Mouse (Mus musculus) neural tube, embryonic 13.5 days (tissue): ENCODE results near the gene Efemp1. TPM values are rescaled to one million over a fixed set of nuclear protein-coding genes. Genes with fewer than 3 reads are reported as not detected.

Experiments used
- ATAC-seq: fragments of 200-750 bp; cut with Nextera tagmentation; 2 replicates; pipeline ENCODE4 v1.8.0; 2017; ENCODE audit warnings: low read depth, mild to moderate bottlenecking, moderate TSS enrichment, moderate library complexity
- H3K27ac ChIP-seq: fragments of 300-500 bp; sonication (generic); replicated peaks from 2 replicates; pipeline ENCODE4 v1.5.1; 2015; ENCODE audit warnings: moderate library complexity, mild to moderate bottlenecking, inconsistent platforms
- H3K27me3 ChIP-seq: fragments of 300-500 bp; sonication (generic); 2 replicates; pipeline ENCODE4 v1.6.1; 2015; ENCODE audit warnings: mild to moderate bottlenecking, inconsistent platforms
- H3K36me3 ChIP-seq: fragments of 300-500 bp; sonication (generic); 2 replicates; pipeline ENCODE4 v1.6.1; 2015; ENCODE audit warnings: mild to moderate bottlenecking, inconsistent platforms
- H3K4me1 ChIP-seq: fragments of 300-500 bp; sonication (generic); replicated peaks from 2 replicates; pipeline ENCODE4 v1.6.1; 2015; ENCODE audit warnings: inconsistent platforms
- H3K4me2 ChIP-seq: fragments of 300-500 bp; sonication (generic); 2 replicates; pipeline ENCODE4 v1.6.1; 2015; ENCODE audit warnings: inconsistent platforms, mild to moderate bottlenecking, moderate library complexity
- H3K4me3 ChIP-seq: fragments of 300-500 bp; sonication (generic); 2 replicates; pipeline ENCODE4 v1.5.1; 2015; ENCODE audit warnings: mild to moderate bottlenecking, inconsistent platforms
- H3K9ac ChIP-seq: fragments of 300-500 bp; sonication (generic); 2 replicates; pipeline ENCODE4 v1.6.1; 2015; ENCODE audit warnings: moderate library complexity, mild to moderate bottlenecking, inconsistent platforms
- H3K9me3 ChIP-seq: fragments of 300-500 bp; sonication (generic); 2 replicates; pipeline ENCODE4 v1.6.1; 2016; ENCODE audit warnings: inconsistent platforms
- WGBS: fragments of 180-500 bp; shearing (Covaris S2); methylation state at CpG from one replicate; pipeline ENCODE4 v1.1.7; 2015; 5-methylcytosine and 5-hydroxymethylcytosine counted together
- polyA plus RNA-seq: library from polyadenylated mRNA; unstranded; fragments of >200 nt; fragmentation: Nextera tagmentation; extraction: Ambion mirVana; gene quantifications from 2 replicates; pipeline ENCODE4 v1.2.1, GENCODE M21; 2015

Gene Efemp1
- polyA plus RNA-seq, 1 experiment from 2014 or later: 5.1 TPM

- no peak overlapping the region for H3K4me2 ChIP-seq
- H3K9me3 ChIP-seq: no peaks in the 10 kb centered on the region
- no peak overlapping the region for H3K9ac ChIP-seq
- no peak overlapping the region for H3K27ac ChIP-seq
- no peaks in the 10 kb centered on the region for H3K4me1 ChIP-seq
- H3K27me3 ChIP-seq: no peaks in the 10 kb centered on the region
- no peak overlapping the region for H3K4me3 ChIP-seq
- WGBS: 80% methylated on average over 2 of the region's 2 CpGs
- no peak for ATAC-seq
- H3K36me3 ChIP-seq: no peaks in the 10 kb centered on the region
Observed at GRCm38 (mm10) chr11:28881381-28881976, 28.5 kb downstream of the Efemp1 start.

GRCm38 (mm10) chr11:28883106-28883505 is 30.1 kb downstream of the Efemp1 start:
- H3K9me3 ChIP-seq: no peaks in the 10 kb centered on the region
- H3K9ac ChIP-seq: no peak overlapping the region
- no peaks in the 10 kb centered on the region for H3K27me3 ChIP-seq
- no peak overlapping the region for H3K4me2 ChIP-seq
- H3K27ac ChIP-seq: no peak overlapping the region
- WGBS: 73% methylated on average over 4 of the region's 4 CpGs
- no peak for ATAC-seq
- H3K36me3 ChIP-seq: no peaks in the 10 kb centered on the region
- H3K4me3 ChIP-seq: no peak overlapping the region
- no peaks in the 10 kb centered on the region for H3K4me1 ChIP-seq

- 80% methylated on average over 1 of the region's 1 CpGs for WGBS
Observed at GRCm38 (mm10) chr11:28889538-28889937, 36.5 kb downstream of the Efemp1 start.

DNA sequence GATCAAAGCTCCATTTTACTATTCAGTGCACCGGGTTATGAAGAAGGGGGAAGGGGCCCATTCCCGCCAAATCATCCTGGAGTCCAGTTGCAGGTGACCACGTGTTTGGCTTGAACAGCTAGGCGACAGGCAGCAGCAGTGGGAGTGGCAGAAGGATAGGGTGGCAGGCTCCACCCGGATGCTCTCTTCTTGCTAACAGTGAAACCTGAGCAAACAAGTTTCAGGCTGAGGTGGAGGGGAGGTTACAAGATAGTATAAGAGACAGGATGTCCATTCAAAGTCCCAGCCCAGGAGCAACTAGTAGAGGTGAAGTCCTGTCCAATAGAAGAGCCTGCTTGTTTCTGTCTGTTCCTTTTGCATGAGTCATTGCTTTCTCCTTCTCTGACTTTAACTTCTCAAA is 38.5 kb downstream of the Efemp1 start:
- WGBS: 64% methylated on average over 5 of the region's 5 CpGs
- no peak for ATAC-seq
- no peaks in the 10 kb centered on the region for H3K9me3 ChIP-seq

More at GRCm38 (mm10) chr11:28889538-28889937, 36.5 kb downstream of the Efemp1 start:
- H3K4me2 ChIP-seq: no peak overlapping the region
- no peaks in the 10 kb centered on the region for H3K36me3 ChIP-seq
- H3K27ac ChIP-seq: no peak overlapping the region
- H3K4me3 ChIP-seq: no peak overlapping the region
- H3K9me3 ChIP-seq: no peaks in the 10 kb centered on the region
- H3K4me1 ChIP-seq: no peaks in the 10 kb centered on the region
- ATAC-seq: no peak
- no peak overlapping the region for H3K9ac ChIP-seq
- no peaks in the 10 kb centered on the region for H3K27me3 ChIP-seq

DNA sequence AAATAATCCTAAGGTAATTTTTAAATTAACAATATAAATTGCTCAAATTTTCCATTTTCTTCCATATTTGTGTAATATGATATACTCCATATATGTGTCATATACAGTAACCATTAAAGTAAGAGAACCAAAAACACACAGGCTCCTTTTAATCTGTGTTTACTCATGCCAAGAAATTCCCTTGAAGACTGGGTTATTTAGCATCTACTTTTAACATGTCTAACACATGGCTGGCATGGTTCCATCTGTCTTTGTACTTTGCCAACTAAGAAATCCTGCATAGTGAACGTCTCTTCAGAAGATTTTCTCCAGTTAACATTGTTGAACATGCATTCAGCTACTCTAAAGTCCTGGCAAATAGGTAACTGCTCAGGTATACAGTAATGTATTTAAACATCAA is 46.4 kb downstream of the Efemp1 start:
- WGBS: 71% methylated on average over 1 of the region's 1 CpGs
- H3K4me2 ChIP-seq: no peak overlapping the region
- no peak for ATAC-seq
- H3K4me1 ChIP-seq: no peaks in the 10 kb centered on the region
- H3K27me3 ChIP-seq: no peaks in the 10 kb centered on the region
- H3K27ac ChIP-seq: no peak overlapping the region
- no peak overlapping the region for H3K9ac ChIP-seq
- H3K4me3 ChIP-seq: no peak overlapping the region
- H3K36me3 ChIP-seq: no peaks in the 10 kb centered on the region
- H3K9me3 ChIP-seq: no peaks in the 10 kb centered on the region

More for the DNA sequence above, 38.5 kb downstream of the Efemp1 start:
- no peaks in the 10 kb centered on the region for H3K36me3 ChIP-seq
- no peaks in the 10 kb centered on the region for H3K4me1 ChIP-seq
- H3K9ac ChIP-seq: no peak overlapping the region
- H3K27me3 ChIP-seq: no peaks in the 10 kb centered on the region
- H3K4me3 ChIP-seq: no peak overlapping the region
- H3K27ac ChIP-seq: no peak overlapping the region
- no peak overlapping the region for H3K4me2 ChIP-seq

GRCm38 (mm10) chr11:28904596-28904995 is 51.6 kb downstream of the Efemp1 start:
- Histone ChIP-seq H3K27ac (no peak overlapping the region), H3K4me1 (no peaks in the 10 kb centered on the region), H3K9me3 (no peaks in the 10 kb centered on the region), H3K27me3 (no peaks in the 10 kb centered on the region), H3K36me3 (no peaks in the 10 kb centered on the region), H3K9ac (no peak overlapping the region), H3K4me3 (no peak overlapping the region), H3K4me2 (no peak overlapping the region)
- 79% methylated on average over 2 of the region's 2 CpGs for WGBS
- ATAC-seq: no peak

- no peak overlapping the region for H3K9ac ChIP-seq
- H3K4me1 ChIP-seq: no peaks in the 10 kb centered on the region
- 83% methylated on average over 3 of the region's 3 CpGs for WGBS
- H3K36me3 ChIP-seq: no peaks in the 10 kb centered on the region
- no peak for ATAC-seq
- no peaks in the 10 kb centered on the region for H3K9me3 ChIP-seq
- H3K27ac ChIP-seq: no peak overlapping the region
- no peaks in the 10 kb centered on the region for H3K27me3 ChIP-seq
- no peak overlapping the region for H3K4me2 ChIP-seq
- H3K4me3 ChIP-seq: no peak overlapping the region
Observed at GRCm38 (mm10) chr11:28906288-28906687, 53.3 kb downstream of the Efemp1 start.

GRCm38 (mm10) chr11:28908908-28909545 is 56.0 kb downstream of the Efemp1 start:
- no peak for ATAC-seq
- no peaks in the 10 kb centered on the region for H3K27me3 ChIP-seq
- 63% methylated on average over 3 of the region's 3 CpGs for WGBS
- no peak overlapping the region for H3K4me3 ChIP-seq
- no peaks in the 10 kb centered on the region for H3K36me3 ChIP-seq
- no peak overlapping the region for H3K27ac ChIP-seq
- no peaks in the 10 kb centered on the region for H3K4me1 ChIP-seq
- H3K9ac ChIP-seq: no peak overlapping the region
- no peak overlapping the region for H3K4me2 ChIP-seq
- H3K9me3 ChIP-seq: no peaks in the 10 kb centered on the region

GRCm38 (mm10) chr11:28912469-28913138 is 59.6 kb downstream of the Efemp1 start:
- WGBS: 74% methylated on average over 3 of the region's 3 CpGs
- H3K4me2 ChIP-seq: no peak overlapping the region
- H3K36me3 ChIP-seq: no peaks in the 10 kb centered on the region
- ATAC-seq: no peak
- no peak overlapping the region for H3K27ac ChIP-seq
- H3K9me3 ChIP-seq: no peaks in the 10 kb centered on the region
- H3K9ac ChIP-seq: no peak overlapping the region
- no peaks in the 10 kb centered on the region for H3K27me3 ChIP-seq
- no peaks in the 10 kb centered on the region for H3K4me1 ChIP-seq
- no peak overlapping the region for H3K4me3 ChIP-seq

GRCm38 (mm10) chr11:28934449-28934848 is 81.4 kb downstream of the Efemp1 start:
- no peak overlapping the region for H3K4me2 ChIP-seq
- H3K36me3 ChIP-seq: no peaks in the 10 kb centered on the region
- no peak overlapping the region for H3K4me3 ChIP-seq
- H3K27ac ChIP-seq: no peak overlapping the region
- H3K9ac ChIP-seq: no peak overlapping the region
- H3K27me3 ChIP-seq: no peaks in the 10 kb centered on the region
- H3K9me3 ChIP-seq: no peaks in the 10 kb centered on the region
- no peak for ATAC-seq
- no peaks in the 10 kb centered on the region for H3K4me1 ChIP-seq

DNA sequence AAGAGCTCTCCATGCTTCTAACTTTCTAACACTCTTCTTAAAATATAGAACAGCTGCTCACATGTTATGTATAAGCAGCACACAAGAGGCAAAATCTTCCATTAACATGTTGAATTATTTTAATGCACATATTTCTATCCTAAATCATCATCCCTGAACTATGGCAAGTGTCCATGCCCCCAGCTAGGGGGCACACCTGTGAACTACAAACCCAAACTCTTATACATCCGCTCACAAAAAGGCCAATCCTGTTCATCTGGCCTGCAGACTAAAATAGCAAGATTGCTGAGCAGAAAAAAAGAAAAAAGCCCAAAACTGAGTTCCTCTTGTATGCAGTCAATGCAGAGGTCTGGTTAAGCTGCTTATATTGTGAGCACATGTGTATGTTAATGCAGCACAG is 86.6 kb downstream of the Efemp1 start:
- Histone ChIP-seq H3K9ac (no peak overlapping the region), H3K9me3 (no peaks in the 10 kb centered on the region), H3K4me1 (no peaks in the 10 kb centered on the region), H3K27ac (no peak overlapping the region), H3K4me2 (no peak overlapping the region), H3K27me3 (no peaks in the 10 kb centered on the region), H3K36me3 (no peaks in the 10 kb centered on the region), H3K4me3 (no peak overlapping the region)
- WGBS: 80% methylated on average over 1 of the region's 1 CpGs
- ATAC-seq: no peak

- H3K27ac ChIP-seq: no peak overlapping the region
- no peak overlapping the region for H3K4me3 ChIP-seq
- 72% methylated on average over 2 of the region's 2 CpGs for WGBS
- H3K36me3 ChIP-seq: no peaks in the 10 kb centered on the region
- no peaks in the 10 kb centered on the region for H3K9me3 ChIP-seq
- no peak for ATAC-seq
- H3K4me1 ChIP-seq: no peaks in the 10 kb centered on the region
- H3K9ac ChIP-seq: no peak overlapping the region
- H3K27me3 ChIP-seq: no peaks in the 10 kb centered on the region
- H3K4me2 ChIP-seq: no peak overlapping the region
Observed at GRCm38 (mm10) chr11:28951586-28952210, 98.7 kb downstream of the Efemp1 start.
